27 mouse cellular contexts compared by ENCODE assay signal in the genomic region with DNA sequence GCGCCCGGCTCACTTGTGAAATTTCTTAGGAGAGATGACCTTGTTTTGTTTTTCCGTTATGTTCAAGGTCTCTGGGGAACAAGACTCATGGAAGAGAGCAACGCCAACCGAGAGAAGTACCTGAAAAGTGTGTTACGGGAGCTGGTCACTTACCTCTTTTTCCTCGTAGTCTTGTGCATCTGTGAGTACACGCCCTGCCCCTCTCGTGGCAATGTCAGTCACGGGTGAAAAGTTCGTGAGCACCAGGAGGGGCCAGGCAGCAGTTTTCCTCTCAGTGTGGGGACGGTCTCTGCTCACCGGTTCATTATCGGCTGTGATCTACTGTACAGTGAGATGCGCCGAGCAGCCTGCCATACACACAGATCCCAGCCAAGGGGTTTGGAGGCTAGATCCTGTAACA.
"Had no signal": no experiment of that assay in that cellular context is flagged by ENCODE, and none has a peak within 500 bp of the region (broad histone marks: within the 10 kb centered on the region; RNA-seq: fewer than 3 reads in every experiment).

No protein-coding gene starts in this region.

- ATAC-seq: hindbrain, embryonic 16.5 days; intestine, embryonic 16.5 days had no signal

- H3K4me3 ChIP-seq: heart, adult 2 months; heart, embryonic 12.5 days; hindbrain, embryonic 10.5 days; hindbrain, embryonic 12.5 days; kidney, embryonic 15.5 days; left cerebral cortex, adult 2 months; limb, embryonic 10.5 days; limb, embryonic 12.5 days; liver, embryonic 13.5 days; liver, embryonic 15.5 days had no signal

- H3K4me2 ChIP-seq: heart, embryonic 12.5 days; hindbrain, embryonic 12.5 days; hindbrain, embryonic 14.5 days; kidney, embryonic 15.5 days; limb, embryonic 12.5 days; liver, embryonic 11.5 days; liver, embryonic 13.5 days; liver, embryonic 15.5 days had no signal

- H3K9me3 ChIP-seq: heart, embryonic 12.5 days; hindbrain, embryonic 10.5 days; hindbrain, embryonic 12.5 days; kidney, embryonic 15.5 days; limb, embryonic 10.5 days; limb, embryonic 12.5 days; liver, embryonic 13.5 days; liver, embryonic 15.5 days had no signal

- H3K27ac ChIP-seq: heart, adult 2 months; hindbrain, embryonic 10.5 days; hindbrain, embryonic 12.5 days; hindbrain, embryonic 14.5 days; kidney, embryonic 15.5 days; kidney, postnatal 0 days; left cerebral cortex, adult 2 months; limb, embryonic 10.5 days; limb, embryonic 12.5 days; liver, embryonic 13.5 days; liver, embryonic 15.5 days had no signal

- H3K4me1 ChIP-seq: heart, embryonic 12.5 days; hindbrain, embryonic 10.5 days; hindbrain, embryonic 12.5 days; kidney, embryonic 15.5 days; limb, embryonic 10.5 days; limb, embryonic 12.5 days; liver, embryonic 13.5 days; liver, embryonic 15.5 days had no signal

- H3K27me3 ChIP-seq: heart, embryonic 12.5 days; hindbrain, embryonic 12.5 days; kidney, embryonic 15.5 days; limb, embryonic 12.5 days; liver, embryonic 13.5 days; liver, embryonic 15.5 days had no signal

- DNase-seq: gastrocnemius, adult 2 months; gastrocnemius, postnatal 10 days; gastrocnemius, postnatal 25 days; heart, adult 2 months; heart, postnatal 10 days; heart, postnatal 4 days; kidney, adult 11 months; kidney, adult 2 months; kidney, adult 9 months; kidney, postnatal 14 days; kidney, postnatal 36 days; layer of hippocampus, adult 9-11 months; liver; liver, embryonic 13.5 days had no signal

- H3K9ac ChIP-seq: heart, embryonic 12.5 days; hindbrain, embryonic 12.5 days; hindbrain, embryonic 14.5 days; kidney, embryonic 15.5 days; limb, embryonic 12.5 days; liver, embryonic 13.5 days; liver, embryonic 15.5 days had no signal
